Mouse (Mus musculus) MEL (cell line): ENCODE measurements around the gene Meaf6. TPM values are rescaled to one million over a fixed set of nuclear protein-coding genes. Genes with fewer than 3 reads are reported as not detected.

ENCODE experiments used
- DNase-seq: peaks from one replicate; pipeline ENCODE4 v3.0.0; 2011; ENCODE audit warnings: low read depth, low spot score
- H3K27ac ChIP-seq: 2 replicates; pipeline ENCODE4 v1.5.1; 2012; ENCODE audit warnings: low read depth, mild to moderate bottlenecking, control low read depth, low read length, moderate library complexity; ENCODE audit not compliant: control insufficient read depth
- H3K27me3 ChIP-seq, 2 experiments: fragments of 150-350 bp in 1 of 2; sonication (generic) in 1 of 2; 2 replicates each; pipeline ENCODE4 v1.6.1; 2012; ENCODE audit warnings: low read length in 2 of 2, mild to moderate bottlenecking in 2 of 2, improper control_type of control experiment in 1 of 2, moderate library complexity in 1 of 2; ENCODE audit not compliant: insufficient read depth in 2 of 2, control insufficient read depth in 1 of 2
- H3K36me3 ChIP-seq, 2 experiments: 2 replicates each; pipeline ENCODE4 v1.6.1; 2012 to 2014; ENCODE audit warnings: low read length in 2 of 2, improper control_type of control experiment in 1 of 2, inconsistent platforms in 1 of 2, mild to moderate bottlenecking in 1 of 2; ENCODE audit not compliant: insufficient read depth in 2 of 2, control insufficient read depth in 1 of 2
- H3K4me1 ChIP-seq, 2 experiments: fragments of 150-350 bp in 1 of 2; sonication (generic) in 1 of 2; 2 replicates each; pipeline ENCODE4 v1.6.1; 2012; ENCODE audit warnings: low read length in 2 of 2, improper control_type of control experiment in 1 of 2, mild to moderate bottlenecking in 1 of 2; ENCODE audit not compliant: insufficient read depth in 2 of 2, control insufficient read depth in 1 of 2
- H3K4me3 ChIP-seq, 2 experiments: fragments of 150-350 bp in 1 of 2; sonication (generic) in 1 of 2; 2 replicates each; pipeline ENCODE4 v1.5.1; 2012; ENCODE audit warnings: low read depth in 2 of 2, low read length in 2 of 2, mild to moderate bottlenecking in 2 of 2, moderate library complexity in 2 of 2, control low read depth in 1 of 2, improper control_type of control experiment in 1 of 2; ENCODE audit not compliant: control insufficient read depth in 1 of 2, insufficient read depth in 1 of 2
- H3K79me2 ChIP-seq: 2 replicates; pipeline ENCODE4 v1.6.1; 2012; ENCODE audit warnings: mild to moderate bottlenecking, low read length, moderate library complexity; ENCODE audit not compliant: control insufficient read depth, poor library complexity, insufficient read depth
- H3K9ac ChIP-seq: 2 replicates; pipeline ENCODE4 v1.6.1; 2012; ENCODE audit warnings: low read depth, mild to moderate bottlenecking, control low read depth, low read length, moderate library complexity; ENCODE audit not compliant: control insufficient read depth, poor library complexity, severe bottlenecking
- H3K9me3 ChIP-seq: fragments of 150-350 bp; sonication (generic); replicated peaks from 2 replicates; pipeline ENCODE4 v1.6.1; 2012; ENCODE audit warnings: mild to moderate bottlenecking, low read length, improper control_type of control experiment, moderate library complexity; ENCODE audit not compliant: insufficient read depth
- CHD1 ChIP-seq: IDR thresholded peaks from 2 replicates; pipeline ENCODE4 v1.6.1; 2012; ENCODE audit warnings: low read depth, mild to moderate bottlenecking, inconsistent platforms, low read length, improper control_type of control experiment
- E2F4 ChIP-seq: IDR thresholded peaks from 2 replicates; pipeline ENCODE4 v1.6.1; 2011; ENCODE audit warnings: low read depth, low read length, improper control_type of control experiment, borderline replicate concordance
- EP300 ChIP-seq, 2 experiments: IDR thresholded peaks; 2 replicates each; pipeline ENCODE4 v1.6.1; 2011; ENCODE audit warnings: improper control_type of control experiment in 2 of 2, low read length in 2 of 2, low read depth in 1 of 2, mild to moderate bottlenecking in 1 of 2
- GABPA ChIP-seq: IDR thresholded peaks from 2 replicates; pipeline ENCODE4 v1.6.1; 2012; ENCODE audit warnings: low read depth, mild to moderate bottlenecking, inconsistent platforms, low read length, improper control_type of control experiment, moderate library complexity
- GATA1 ChIP-seq: IDR thresholded peaks from 2 replicates; pipeline ENCODE4 v1.6.1; 2011; ENCODE audit warnings: low read depth, low read length, improper control_type of control experiment
- HCFC1 ChIP-seq: IDR thresholded peaks from 2 replicates; pipeline ENCODE4 v1.6.1; 2012; ENCODE audit warnings: low read depth, mild to moderate bottlenecking, inconsistent platforms, low read length, improper control_type of control experiment, moderate library complexity
- KAT2A ChIP-seq: conservative IDR thresholded peaks from 2 replicates; pipeline ENCODE4 v1.6.1; 2012; ENCODE audit warnings: low read depth, low read length, improper control_type of control experiment, inconsistent platforms
- MAFK ChIP-seq: IDR thresholded peaks from 2 replicates; pipeline ENCODE4 v1.6.1; 2011; ENCODE audit warnings: low read depth, mild to moderate bottlenecking, low read length, improper control_type of control experiment, borderline replicate concordance
- MAX ChIP-seq: IDR thresholded peaks from 2 replicates; pipeline ENCODE4 v1.6.1; 2011; ENCODE audit warnings: low read length, improper control_type of control experiment
- MAZ ChIP-seq: IDR thresholded peaks from 2 replicates; pipeline ENCODE4 v1.6.1; 2012; ENCODE audit warnings: low read depth, mild to moderate bottlenecking, inconsistent platforms, low read length, improper control_type of control experiment
- MYB ChIP-seq: IDR thresholded peaks from 2 replicates; pipeline ENCODE4 v1.6.1; 2011; ENCODE audit warnings: mild to moderate bottlenecking, low read depth, low read length, improper control_type of control experiment
- NELFE ChIP-seq: IDR thresholded peaks from 2 replicates; pipeline ENCODE4 v1.6.1; 2011; ENCODE audit warnings: low read depth, low read length, improper control_type of control experiment
- POLR2A ChIP-seq, 2 experiments: IDR thresholded peaks; 2 replicates each; pipeline ENCODE4 v1.6.1; 2011 to 2012; ENCODE audit warnings: low read length in 2 of 2, mild to moderate bottlenecking in 2 of 2, control low read depth in 1 of 2, improper control_type of control experiment in 1 of 2, low read depth in 1 of 2, moderate library complexity in 1 of 2; ENCODE audit not compliant: control insufficient read depth in 1 of 2, insufficient read depth in 1 of 2, poor library complexity in 1 of 2
- POLR2AphosphoS2 ChIP-seq: IDR thresholded peaks from 2 replicates; pipeline ENCODE4 v1.6.1; 2011; ENCODE audit warnings: low read length, improper control_type of control experiment
- SMC3 ChIP-seq: IDR thresholded peaks from 2 replicates; pipeline ENCODE4 v1.6.1; 2011; ENCODE audit warnings: low read depth, low read length, improper control_type of control experiment
- USF1 ChIP-seq: IDR thresholded peaks from 2 replicates; pipeline ENCODE4 v1.6.1; 2014; ENCODE audit warnings: low read depth, mild to moderate bottlenecking, inconsistent platforms, low read length, improper control_type of control experiment, moderate library complexity
- ZKSCAN1 ChIP-seq: IDR thresholded peaks from 2 replicates; pipeline ENCODE4 v1.6.1; 2012; ENCODE audit warnings: low read depth, mild to moderate bottlenecking, inconsistent platforms, low read length, improper control_type of control experiment, moderate library complexity
- ZMIZ1 ChIP-seq: IDR thresholded peaks from 2 replicates; pipeline ENCODE4 v1.6.1; 2012; ENCODE audit warnings: low read depth, mild to moderate bottlenecking, inconsistent platforms, low read length, improper control_type of control experiment, moderate library complexity
- ZNF384 ChIP-seq: IDR thresholded peaks from 2 replicates; pipeline ENCODE4 v1.6.1; 2012; ENCODE audit warnings: low read depth, mild to moderate bottlenecking, inconsistent platforms, low read length, improper control_type of control experiment
- polyA plus RNA-seq, 2 experiments: library from polyadenylated mRNA; stranded (reverse) in 1 of 2; unstranded in 1 of 2; fragments of >175 nt in 1 of 2; fragments of >200 nt in 1 of 2; gene quantifications; 2 replicates each; pipeline versions ENCODE4 v1.2.1 to v1.2.4; 2012; ENCODE audit warnings: low replicate concordance in 2 of 2, low read depth in 1 of 2; ENCODE audit not compliant: insufficient read length in 2 of 2, insufficient read depth in 1 of 2, missing spikeins in 1 of 2
- total RNA-seq: library from RNA; depleted of rRNA; stranded (reverse); fragments of 300-350 nt; gene quantifications from 2 replicates; pipeline ENCODE4 v1.2.3, GENCODE M21; 2012

The Meaf6 gene
- total and polyA plus RNA-seq, 3 experiments: 34.9 to 46.7 TPM; not detected in 1

GRCm38 (mm10) chr4:125044454-125044853, 40.5 kb upstream of the Meaf6 start:
- H3K27me3 ChIP-seq: no peaks in the 10 kb centered on the region
- H3K9ac ChIP-seq: no peak overlapping the region
- 0 out of 2 replicates have a peak, but pooled peaks cover 2% of the 10 kb centered on the region for H3K79me2 ChIP-seq
- no peak for TF ChIP-seq ZKSCAN1
- TF ChIP-seq MYB: no peak
- TF ChIP-seq SMC3: no peak
- no peak for TF ChIP-seq POLR2A (IDR thresholded peaks at IDR 0.05; ENCODE audit: control insufficient read depth in 1 of 2, insufficient read depth in 1 of 2, low read depth in 1 of 2, low read length in 2 of 2, poor library complexity in 1 of 2)
- no peak for TF ChIP-seq MAZ
- TF ChIP-seq EP300 (IDR thresholded peaks at IDR 0.05; ENCODE audit: low read depth in 1 of 2, low read length in 2 of 2): no peak
- TF ChIP-seq ZNF384: no peak
- no peak for TF ChIP-seq MAX
- TF ChIP-seq KAT2A: no peak
- no peak overlapping the region for H3K4me3 ChIP-seq
- H3K9me3 ChIP-seq: no peaks in the 10 kb centered on the region
- DNase-seq: no peak
- peaks cover under 1 to 3% of the 10 kb centered on the region in 2 experiments; a peak in 2 of 4 replicates for H3K4me1 ChIP-seq
- no peak overlapping the region for H3K27ac ChIP-seq
- peaks cover 4 to 32% of the 10 kb centered on the region in 2 experiments for H3K36me3 ChIP-seq

DNA sequence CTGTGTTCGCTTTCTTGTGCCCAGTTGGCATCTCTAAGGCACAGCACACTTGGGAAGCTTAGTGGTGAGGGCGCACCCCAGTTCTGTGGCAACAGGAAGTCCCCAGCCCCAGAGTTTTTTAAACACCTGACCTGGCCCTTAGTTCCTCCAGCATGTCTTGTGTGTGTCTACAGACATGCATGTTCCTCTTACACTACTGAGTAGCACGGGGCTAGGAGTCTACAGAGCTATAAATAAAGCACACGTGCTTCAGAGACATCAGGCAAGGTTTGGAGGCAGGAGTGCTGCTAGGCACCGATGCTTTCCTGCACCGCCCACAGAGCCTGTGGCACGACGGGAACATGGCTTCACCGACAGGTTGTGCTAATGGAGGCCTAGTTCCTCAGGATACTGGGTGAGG, 29.5 kb upstream of the Meaf6 start:
- Histone ChIP-seq H3K9ac (no peak overlapping the region), H3K27me3 (no peaks in the 10 kb centered on the region), H3K4me3 (no peak overlapping the region), H3K27ac (no peak overlapping the region), H3K9me3 (no peaks in the 10 kb centered on the region), H3K36me3 (peaks cover 11 to 13% of the 10 kb centered on the region in 2 experiments), H3K79me2 (no peaks in the 10 kb centered on the region), H3K4me1 (peaks cover 6 to 19% of the 10 kb centered on the region in 2 experiments; a peak in 3 of 4 replicates)
- TF ChIP-seq CHD1 (no peak), POLR2A (IDR thresholded peaks at IDR 0.05; ENCODE audit: control insufficient read depth in 1 of 2, insufficient read depth in 1 of 2, low read depth in 1 of 2, low read length in 2 of 2, poor library complexity in 1 of 2) (no peak), GABPA (no peak), ZMIZ1 (no peak), NELFE (no peak), ZKSCAN1 (no peak), GATA1 (no peak), MAFK (no peak), SMC3 (no peak), E2F4 (no peak), MYB (no peak), HCFC1 (no peak), MAZ (no peak), POLR2AphosphoS2 (no peak), USF1 (no peak), KAT2A (no peak)
- no peak for DNase-seq
